Mouse (Mus musculus) hindbrain, postnatal 0 days (tissue): ENCODE results near the gene Kif23. TPM values are rescaled to one million over a fixed set of nuclear protein-coding genes. Genes with fewer than 3 reads are reported as not detected.

Experiments used
- ATAC-seq: fragments of 200-750 bp; cut with Nextera tagmentation; 2 replicates; pipeline ENCODE4 v1.8.0; 2017; ENCODE audit warnings: mild to moderate bottlenecking, moderate TSS enrichment, moderate library complexity
- DNase-seq: peaks from one replicate; pipeline ENCODE4 v3.0.0-alpha.2; 2015; ENCODE audit warnings: low spot score
- H3K27ac ChIP-seq: fragments of 300-500 bp; sonication (generic); 2 replicates; pipeline ENCODE4 v1.5.1; 2014; ENCODE audit warnings: mild to moderate bottlenecking
- H3K27me3 ChIP-seq: fragments of 300-500 bp; sonication (generic); 2 replicates; pipeline ENCODE4 v1.6.1; 2014; ENCODE audit warnings: low read length, mixed read lengths; ENCODE audit not compliant: insufficient read depth
- H3K36me3 ChIP-seq: fragments of 300-500 bp; sonication (generic); 2 replicates; pipeline ENCODE4 v1.6.1; 2014; ENCODE audit warnings: low read length, mixed read lengths; ENCODE audit not compliant: insufficient read depth
- H3K4me1 ChIP-seq: fragments of 300-500 bp; sonication (generic); 2 replicates; pipeline ENCODE4 v1.6.1; 2014; ENCODE audit warnings: antibody characterized with exemption, low read length, mixed read lengths; ENCODE audit not compliant: insufficient read depth
- H3K4me2 ChIP-seq: fragments of 300-500 bp; sonication (generic); 2 replicates; pipeline ENCODE4 v1.6.1; 2014; ENCODE audit warnings: low read depth, mild to moderate bottlenecking, low read length, moderate library complexity, mixed read lengths
- H3K4me3 ChIP-seq: fragments of 300-500 bp; sonication (generic); 2 replicates; pipeline ENCODE4 v1.5.1; 2014; ENCODE audit warnings: low read length
- H3K9ac ChIP-seq: fragments of 300-500 bp; sonication (generic); replicated peaks from 2 replicates; pipeline ENCODE4 v1.6.1; 2014; ENCODE audit warnings: mild to moderate bottlenecking, low read length, moderate library complexity, mixed read lengths
- H3K9me3 ChIP-seq: fragments of 300-500 bp; sonication (generic); 2 replicates; pipeline ENCODE4 v1.6.1; 2016; ENCODE audit warnings: low read length, mixed read lengths
- CTCF ChIP-seq: IDR thresholded peaks from 2 replicates; pipeline ENCODE4 v1.5.1; 2016; ENCODE audit warnings: antibody characterized with exemption, control low read depth, low read depth
- WGBS: fragments of 180-500 bp; shearing (Covaris S2); extraction: QIAGEN DNeasy Blood & Tissue Kit; methylation state at CpG from one replicate; pipeline ENCODE4 v1.1.7; 2014; 5-methylcytosine and 5-hydroxymethylcytosine counted together
- polyA plus RNA-seq: library from polyadenylated mRNA; unstranded; fragments of >200 nt; fragmentation: Nextera tagmentation; extraction: Ambion mirVana; gene quantifications from 2 replicates; pipeline ENCODE4 v1.2.1, GENCODE M21; 2015
- total RNA-seq: library from RNA; depleted of rRNA; stranded (reverse); fragments of >200 nt; gene quantifications from 2 replicates; pipeline ENCODE4 v1.2.3, GENCODE M21; 2014

The Kif23 gene
- total and polyA plus RNA-seq, 2 experiments from 2014 or later, result 4.5 to 14.7 TPM

GRCm38 (mm10) chr9:61895014-61895413, 51.6 kb downstream of the Kif23 start:
- Histone ChIP-seq H3K27ac (no peak overlapping the region), H3K9me3 (no peaks in the 10 kb centered on the region), H3K4me3 (no peak overlapping the region), H3K9ac (no peak overlapping the region), H3K36me3 (no peaks in the 10 kb centered on the region), H3K27me3 (no peaks in the 10 kb centered on the region), H3K4me2 (no peak overlapping the region), H3K4me1 (no peaks in the 10 kb centered on the region)
- 70% methylated on average over 8 of the region's 8 CpGs for WGBS
- ATAC-seq (no peak), DNase-seq (no peak)
- no peak for TF ChIP-seq CTCF

GRCm38 (mm10) chr9:61889855-61890254, 56.7 kb downstream of the Kif23 start:
- no peak overlapping the region for H3K4me3 ChIP-seq
- no peak overlapping the region for H3K4me2 ChIP-seq
- 30% methylated on average over 8 of the region's 8 CpGs for WGBS
- no peak for TF ChIP-seq CTCF
- DNase-seq, result peak; percentile 70
- 0 out of 2 replicates have a peak, but pooled peaks cover 6% of the 10 kb centered on the region for H3K4me1 ChIP-seq
- no peaks in the 10 kb centered on the region for H3K27me3 ChIP-seq
- H3K36me3 ChIP-seq, result no peaks in the 10 kb centered on the region
- H3K9me3 ChIP-seq, result no peaks in the 10 kb centered on the region
- ATAC-seq, result peak; percentile 73
- no peak overlapping the region for H3K9ac ChIP-seq
- peak overlapping the region; percentile 54 for H3K27ac ChIP-seq

GRCm38 (mm10) chr9:61887661-61888379, 58.8 kb downstream of the Kif23 start:
- ATAC-seq, result peak; percentile 75
- TF ChIP-seq CTCF, result no peak
- no peak overlapping the region for H3K4me2 ChIP-seq
- DNase-seq, result peak; percentile 81
- H3K4me3 ChIP-seq, result no peak overlapping the region
- H3K36me3 ChIP-seq, result no peaks in the 10 kb centered on the region
- no peaks in the 10 kb centered on the region for H3K9me3 ChIP-seq
- 0 out of 2 replicates have a peak, but pooled peaks cover 9% of the 10 kb centered on the region for H3K4me1 ChIP-seq
- WGBS, result 27% methylated on average over 11 of the region's 11 CpGs
- peak overlapping the region; percentile 22; the same call in 1 of the 2 replicates for H3K27ac ChIP-seq
- no peak overlapping the region for H3K9ac ChIP-seq
- H3K27me3 ChIP-seq, result no peaks in the 10 kb centered on the region

- Histone ChIP-seq H3K4me1 (0 out of 2 replicates have a peak, but pooled peaks cover 9% of the 10 kb centered on the region), H3K9ac (no peak overlapping the region), H3K27ac (no peak overlapping the region), H3K27me3 (no peaks in the 10 kb centered on the region), H3K4me3 (no peak overlapping the region), H3K4me2 (no peak overlapping the region), H3K36me3 (no peaks in the 10 kb centered on the region), H3K9me3 (no peaks in the 10 kb centered on the region)
- TF ChIP-seq CTCF, result no peak
- ATAC-seq, result no peak
- DNase-seq, result no peak
- 75% methylated on average over 7 of the region's 7 CpGs for WGBS
These were observed 60.6 kb downstream of the Kif23 start for GRCm38 (mm10) chr9:61885964-61886363.

GRCm38 (mm10) chr9:61884936-61885335, 61.6 kb downstream of the Kif23 start:
- peak; percentile 22; the same call in 1 of the 2 replicates for ATAC-seq
- Histone ChIP-seq H3K4me3 (no peak overlapping the region), H3K4me1 (0 out of 2 replicates have a peak, but pooled peaks cover 9% of the 10 kb centered on the region), H3K4me2 (no peak overlapping the region), H3K27ac (no peak overlapping the region), H3K9me3 (no peaks in the 10 kb centered on the region), H3K27me3 (no peaks in the 10 kb centered on the region), H3K36me3 (no peaks in the 10 kb centered on the region), H3K9ac (no peak overlapping the region)
- DNase-seq, result peak; percentile 60
- 25% methylated on average over 12 of the region's 13 CpGs for WGBS
- TF ChIP-seq CTCF, result no peak

- ATAC-seq, result no peak
- no peak for TF ChIP-seq CTCF
- no peaks in the 10 kb centered on the region for H3K36me3 ChIP-seq
- no peak overlapping the region for H3K9ac ChIP-seq
- H3K27me3 ChIP-seq, result no peaks in the 10 kb centered on the region
- H3K27ac ChIP-seq, result no peak overlapping the region
- WGBS, result 55% methylated on average over 7 of the region's 7 CpGs
- H3K4me1 ChIP-seq, result 0 out of 2 replicates have a peak, but pooled peaks cover 9% of the 10 kb centered on the region
- H3K4me2 ChIP-seq, result no peak overlapping the region
- no peak for DNase-seq
- H3K9me3 ChIP-seq, result no peaks in the 10 kb centered on the region
- H3K4me3 ChIP-seq, result no peak overlapping the region
These were observed 62.2 kb downstream of the Kif23 start for GRCm38 (mm10) chr9:61884375-61884774.

- Histone ChIP-seq H3K27me3 (no peaks in the 10 kb centered on the region), H3K4me2 (no peak overlapping the region), H3K9me3 (no peaks in the 10 kb centered on the region), H3K4me3 (no peak overlapping the region), H3K9ac (no peak overlapping the region), H3K36me3 (no peaks in the 10 kb centered on the region), H3K27ac (no peak overlapping the region), H3K4me1 (peaks cover 18% of the 10 kb centered on the region; the same call in 1 of the 2 replicates)
- TF ChIP-seq CTCF, result no peak
- no peak for DNase-seq
- no peak; the same call in 1 of the 2 replicates for ATAC-seq
- WGBS, result 60% methylated on average over 3 of the region's 3 CpGs
These were observed 64.4 kb downstream of the Kif23 start for GRCm38 (mm10) chr9:61882179-61882578.
